Mouse (Mus musculus) regulatory T cell (primary cell): ENCODE measurements at regions not wholly inside any gene's neighbourhood (a gene's known extent, or its start where the extent isn't known, plus 50 kb on each side); places are given as distances from the start of the nearest gene placed in this dataset.

Experiments used
- in situ Hi-C: fragments of 300-600 bp; cut with MboI, MseI; formaldehyde crosslinking; loops from one replicate; pipeline ENCODE4 v1.15.1; 2025; ENCODE audit warnings: high pct_unique_total_duplicates

DNA sequence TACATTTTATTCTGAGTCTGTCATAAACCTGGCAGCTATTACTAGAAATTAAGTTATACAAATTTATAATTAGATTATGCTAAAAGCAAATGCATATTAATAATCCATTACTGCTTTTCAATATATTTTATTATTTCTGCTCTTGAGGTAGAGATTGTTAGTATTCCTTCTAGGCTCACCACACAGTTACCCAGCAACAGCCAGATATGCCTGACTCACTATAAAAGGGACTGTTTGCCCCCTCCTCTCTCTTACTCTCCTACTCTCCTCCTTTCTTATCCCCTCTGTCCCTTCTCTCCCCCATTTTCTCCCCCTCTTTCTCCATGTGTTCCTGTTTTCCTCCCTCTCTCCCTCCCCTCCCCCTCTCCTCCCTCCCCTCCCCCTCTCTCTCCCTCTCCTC, 98.7 kb downstream of the 4930505A04Rik start:
- in situ Hi-C loops = no loop called here

DNA sequence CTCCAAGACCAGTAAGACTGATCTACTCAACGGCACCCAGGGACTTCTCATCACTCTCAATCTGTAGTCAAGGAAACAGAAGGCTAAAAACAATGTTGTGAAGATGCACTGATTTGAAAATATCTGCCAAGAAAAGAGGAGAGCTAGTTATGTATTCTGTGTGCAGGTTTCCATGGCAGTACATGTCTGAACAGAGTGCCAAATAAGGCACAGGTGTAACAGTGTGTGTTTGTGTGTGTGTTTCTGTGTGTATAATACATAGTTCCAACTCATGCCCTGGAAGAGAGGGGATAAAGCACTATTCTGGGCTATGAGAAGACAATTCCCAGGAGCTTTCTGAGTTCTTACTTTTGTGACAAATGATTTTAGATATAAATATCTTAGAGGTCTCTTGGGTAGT, 99.7 kb downstream of the 4930505A04Rik start:
- in situ Hi-C loops = no loop called here

DNA sequence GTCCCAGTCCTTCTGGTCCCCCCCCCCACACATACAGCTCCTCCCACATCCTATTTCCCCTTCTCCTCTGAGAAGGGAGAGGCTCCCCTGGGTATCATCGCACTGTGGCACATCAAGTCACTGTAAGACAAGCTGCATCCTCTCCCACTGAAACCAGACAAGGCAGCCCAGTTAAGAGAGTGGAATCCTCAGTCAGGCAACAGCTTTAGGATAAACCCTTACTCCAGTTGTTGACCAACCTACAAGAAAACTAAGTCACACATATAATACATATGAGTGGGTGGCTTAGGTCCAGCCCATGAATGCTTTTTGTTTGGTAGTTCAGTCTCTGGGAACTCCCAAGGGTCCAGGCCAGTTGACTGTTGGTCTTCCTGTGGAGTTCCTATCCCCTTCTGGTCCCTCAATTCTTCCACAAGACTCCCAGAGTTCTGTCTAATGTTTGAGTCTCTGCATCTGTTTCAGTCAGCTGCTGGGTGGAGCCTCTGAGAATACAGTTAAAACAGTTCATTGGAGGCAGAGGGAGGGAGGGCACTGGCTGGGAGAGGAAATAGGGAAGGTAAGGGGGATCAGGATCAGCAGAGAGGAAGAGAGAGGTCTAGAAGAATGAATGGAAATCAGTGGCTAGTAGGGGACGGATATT, 101.7 kb upstream of the Sptbn1 start:
- in situ Hi-C loops = no loop called here

DNA sequence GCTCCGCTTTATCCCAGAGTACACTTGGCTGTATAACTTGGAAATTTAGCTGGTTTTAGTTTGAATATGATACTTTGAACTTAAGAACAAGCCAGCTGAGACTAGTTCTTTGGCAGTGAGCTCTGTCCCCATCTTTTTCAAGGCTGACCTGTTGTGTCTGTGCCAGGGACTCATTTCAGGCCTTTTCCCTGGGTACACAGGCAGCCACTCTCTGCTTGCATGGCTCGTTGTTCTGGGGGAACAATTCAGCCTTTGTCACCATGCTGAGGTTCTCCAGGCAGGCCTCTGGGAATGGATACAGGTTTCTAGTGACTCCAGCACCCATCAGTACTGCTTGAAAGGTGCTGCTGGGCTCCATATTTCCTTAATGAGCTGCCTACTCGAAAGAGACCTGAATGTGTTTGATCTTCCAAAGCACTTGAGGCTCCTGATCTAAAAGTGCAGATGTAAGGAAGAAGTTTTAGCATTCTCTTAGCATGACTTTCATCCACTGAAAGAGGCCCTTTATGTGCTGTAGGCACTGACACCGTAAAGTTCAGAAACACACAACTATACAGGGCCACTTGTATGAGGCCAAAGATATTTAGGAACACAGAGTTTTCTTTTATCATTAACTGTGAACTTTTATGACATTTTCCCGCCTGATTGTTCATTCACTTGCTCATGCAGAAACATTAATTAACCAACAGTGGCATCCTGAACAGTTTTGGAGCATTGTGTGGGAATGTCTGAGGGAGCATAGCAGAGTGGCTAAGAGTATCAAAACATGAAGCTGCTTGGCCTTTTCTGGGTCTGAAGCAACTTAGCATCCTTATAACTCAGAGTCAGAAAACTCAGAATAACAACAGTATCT, 99.6 kb upstream of the Sptbn1 start:
- in situ Hi-C loops = no loop called here

DNA sequence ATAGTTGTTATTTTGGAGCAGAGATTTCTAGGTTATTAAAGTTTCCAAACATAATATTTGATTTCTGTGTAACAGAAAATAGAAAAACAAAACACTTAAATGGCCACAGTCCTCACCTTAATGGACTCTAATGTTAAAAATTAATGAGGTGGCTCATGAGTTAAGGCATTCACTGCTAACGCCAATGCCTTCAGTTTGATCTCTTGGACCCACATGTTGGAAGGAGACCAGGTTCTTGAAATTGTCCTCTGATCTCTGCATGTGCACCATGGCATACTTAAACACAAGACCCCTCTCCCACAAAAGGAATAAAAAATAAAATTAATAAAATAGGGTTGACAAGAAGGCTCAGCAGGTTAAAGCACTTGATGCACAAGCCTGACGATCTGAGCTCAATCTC, 98.5 kb upstream of the Sptbn1 start:
- in situ Hi-C loops = no loop called here

DNA sequence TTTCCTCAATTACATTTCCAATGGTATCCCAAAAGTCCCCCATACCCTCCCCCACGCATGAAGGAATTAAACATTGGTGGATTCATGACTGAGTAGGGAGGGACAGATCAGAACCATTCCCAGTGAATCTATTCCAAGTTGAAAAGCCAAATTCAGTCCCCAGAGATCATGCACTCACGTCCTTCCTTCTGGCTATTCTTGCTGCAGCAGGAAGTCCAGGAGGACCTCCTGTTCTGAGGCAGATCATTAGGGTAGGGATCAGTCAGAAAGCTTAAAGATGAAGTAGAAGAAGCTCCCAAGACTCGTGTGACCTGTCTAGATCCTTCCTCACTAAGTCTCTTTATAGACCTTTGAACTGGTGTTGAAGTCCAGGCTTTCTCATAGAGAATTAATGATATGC, 97.0 kb upstream of the Sptbn1 start:
- in situ Hi-C loops = no loop called here

DNA sequence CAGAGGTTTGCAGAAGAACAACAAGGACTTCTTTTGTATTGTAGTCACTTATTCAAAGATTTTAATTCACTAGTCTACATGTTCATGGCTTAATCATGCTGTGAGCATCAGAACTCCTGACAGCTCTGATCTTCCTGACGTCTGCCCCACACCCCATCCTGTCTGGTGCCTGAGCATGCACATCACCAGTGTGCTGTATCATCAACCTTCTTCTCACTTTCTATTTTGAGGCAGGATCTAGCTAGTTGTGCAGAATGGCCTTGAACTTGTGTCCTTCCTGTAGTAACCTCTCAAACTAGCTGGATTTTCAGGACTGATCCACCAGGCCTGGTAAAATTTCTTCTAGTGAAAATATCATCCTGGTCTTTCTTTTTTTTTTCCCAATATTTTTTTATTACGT, 96.6 kb upstream of the Sptbn1 start:
- in situ Hi-C loops = no loop called here

DNA sequence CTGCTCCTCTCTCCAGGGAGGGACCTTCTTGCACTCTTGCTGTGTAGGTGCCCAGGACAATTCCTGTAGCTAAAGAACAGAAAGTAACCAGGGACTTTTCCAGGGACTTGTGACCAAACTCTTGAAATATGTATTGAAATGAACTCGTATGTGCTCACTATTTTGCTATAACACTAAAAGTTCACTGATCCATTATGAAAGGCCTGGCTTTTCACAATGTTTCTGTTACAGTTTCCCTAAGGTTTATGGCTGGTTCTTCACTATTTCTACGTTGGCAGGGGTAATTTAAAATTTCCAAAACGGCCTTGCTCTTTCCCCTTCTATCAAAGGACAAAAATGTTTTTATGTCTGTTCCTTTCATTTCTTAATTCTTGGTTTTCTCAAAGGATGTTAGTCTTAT, 90.2 kb upstream of the Sptbn1 start:
- in situ Hi-C loops = no loop called here

DNA sequence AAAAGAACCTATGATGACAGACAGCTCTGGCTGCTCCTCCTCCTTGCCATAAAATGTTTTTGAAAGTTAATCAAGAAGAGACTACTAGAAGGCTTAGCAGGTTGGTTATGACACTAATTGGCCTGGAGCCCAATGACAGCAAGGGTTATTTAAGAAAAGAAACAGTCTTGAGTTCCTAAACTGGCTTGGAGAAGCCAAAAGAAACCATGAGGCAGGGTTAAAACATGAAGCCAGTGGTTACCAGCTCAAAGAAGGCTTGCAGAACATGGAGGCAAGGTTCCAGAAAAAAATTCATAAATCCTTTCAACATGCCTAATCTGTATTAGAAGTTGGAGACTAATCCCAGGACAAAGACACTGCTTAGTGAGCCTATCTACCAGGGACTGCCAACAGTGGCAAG, 87.4 kb upstream of the Sptbn1 start:
- in situ Hi-C loops = no loop called here

DNA sequence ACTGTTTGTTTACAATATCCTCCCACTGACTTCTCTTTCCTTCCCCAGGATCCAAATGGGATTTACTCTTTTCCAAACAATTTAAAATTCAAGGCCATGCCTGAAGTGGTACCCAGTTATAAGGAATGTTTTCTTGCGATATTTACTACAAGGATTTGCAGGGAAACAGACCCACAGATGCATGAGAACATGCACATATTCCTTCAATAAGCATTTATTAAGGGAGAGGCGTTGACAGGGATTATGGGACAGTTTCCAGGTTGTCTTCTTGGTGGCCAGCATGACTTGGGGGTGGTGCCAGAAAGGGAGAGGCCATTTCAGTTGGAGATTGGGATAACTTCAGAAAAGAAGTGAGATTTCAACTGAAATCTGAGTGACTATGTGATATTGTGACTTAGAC, 58.4 kb upstream of the Sptbn1 start:
- in situ Hi-C loops = loop anchor here (25.0 kb wide), 1 partner anchor 1664 kb away; no protein-coding TSS in a partner anchor
